12 mouse cellular contexts compared by ENCODE assay signal in the genomic region with DNA sequence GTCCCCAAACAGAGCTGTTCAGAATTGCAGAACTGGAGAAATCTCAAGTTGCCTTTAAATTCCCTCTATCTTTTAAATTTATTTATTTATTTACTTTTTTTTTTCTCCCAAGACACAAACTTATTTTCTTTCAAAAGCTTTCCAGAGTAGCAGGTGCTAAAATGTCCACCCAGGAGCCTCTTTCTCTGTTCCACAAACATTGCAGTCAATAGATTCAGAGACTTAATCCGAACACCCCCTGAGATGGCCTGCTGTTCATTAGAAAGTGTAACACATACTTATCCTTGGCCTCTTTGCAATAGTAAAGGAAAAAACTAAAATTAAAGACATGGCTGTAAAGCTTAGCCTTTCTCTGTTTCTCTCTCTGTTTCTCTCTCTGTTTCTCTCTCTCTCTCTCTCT.
"Had no signal": no experiment of that assay in that cellular context is flagged by ENCODE, and none has a peak within 500 bp of the region (broad histone marks: within the 10 kb centered on the region; RNA-seq: fewer than 3 reads in every experiment).

No protein-coding gene starts in this region.

- H3K9me3 ChIP-seq: midbrain, embryonic 12.5 days; neural tube, embryonic 13.5 days; stomach, embryonic 15.5 days had no signal

- DNase-seq: lung, adult 18-20 months; lung, embryonic 14.5 days; lung, postnatal 10 days; lung, postnatal 4 days; midbrain, embryonic 14.5 days; right cerebral cortex, postnatal 14 days; thymus, adult 2 months had no signal

- H3K9ac ChIP-seq: lung, embryonic 14.5 days; midbrain, embryonic 12.5 days; neural tube, embryonic 13.5 days; stomach, embryonic 15.5 days had no signal

- H3K4me1 ChIP-seq: midbrain, embryonic 12.5 days; neural tube, embryonic 13.5 days; stomach, embryonic 15.5 days had no signal

- H3K4me3 ChIP-seq: midbrain, embryonic 12.5 days; myocyte; neural tube, embryonic 13.5 days; stomach, embryonic 15.5 days had no signal

- H3K27me3 ChIP-seq: midbrain, embryonic 12.5 days; neural tube, embryonic 13.5 days; stomach, embryonic 15.5 days had no signal

- H3K27ac ChIP-seq: midbrain, embryonic 12.5 days; neural tube, embryonic 13.5 days; stomach, embryonic 15.5 days; stomach, postnatal 0 days had no signal

- H3K36me3 ChIP-seq: midbrain, embryonic 12.5 days; neural tube, embryonic 13.5 days; stomach, embryonic 15.5 days had no signal
